Mouse (Mus musculus): ENCODE data around the gene Csde1. TPM values are rescaled to one million over a fixed set of nuclear protein-coding genes. Genes with fewer than 3 reads are reported as not detected.

Gene Csde1
- total and polyA plus RNA-seq, 3 experiments, result 196 to 249 (median 210) TPM

Other genes starting within 250 kb of the Csde1 start
- not detected in 2 replicates for gene Tshb, start 237.7 kb upstream of the Csde1 start, total RNA-seq (2012; rRNA removed)
- gene Tshb, start 237.7 kb upstream of the Csde1 start, total RNA-seq (2014; rRNA removed), result not detected in 2 replicates
- 0.19 TPM in 1 of 2 replicates, not detected in the other for gene Tshb, start 237.7 kb upstream of the Csde1 start, polyA plus RNA-seq (2012; ENCODE audit: insufficient read length, low read depth)
- not detected in 2 replicates for gene Sycp1, start 84.3 kb upstream of the Csde1 start, total RNA-seq (2012; rRNA removed)
- not detected in 2 replicates for gene Sycp1, start 84.3 kb upstream of the Csde1 start, total RNA-seq (2014; rRNA removed)
- not detected in 2 replicates for gene Sycp1, start 84.3 kb upstream of the Csde1 start, polyA plus RNA-seq (2012; ENCODE audit: insufficient read length, low read depth)
- gene Nr1h5, start 56.3 kb upstream of the Csde1 start, total RNA-seq (2012; rRNA removed), result not detected in 2 replicates
- gene Nr1h5, start 56.3 kb upstream of the Csde1 start, total RNA-seq (2014; rRNA removed), result 0.08 TPM in 1 of 2 replicates, not detected in the other
- 0.13 TPM in 1 of 2 replicates, not detected in the other for gene Nr1h5, start 56.3 kb upstream of the Csde1 start, polyA plus RNA-seq (2012; ENCODE audit: insufficient read length, low read depth)
- gene Sike1, start 24.7 kb upstream of the Csde1 start, total RNA-seq (2012; rRNA removed), result 15.3 and 20.9 TPM in 2 replicates
- gene Sike1, start 24.7 kb upstream of the Csde1 start, total RNA-seq (2014; rRNA removed), result 28.2 and 39.2 TPM in 2 replicates
- gene Sike1, start 24.7 kb upstream of the Csde1 start, polyA plus RNA-seq (2012; ENCODE audit: insufficient read length, low read depth), result 31.6 and 38.4 TPM in 2 replicates
- gene Nras, start 37.9 kb downstream of the Csde1 start, total RNA-seq (2012; rRNA removed), result 49.7 and 52.5 TPM in 2 replicates
- 47.7 and 48.2 TPM in 2 replicates for gene Nras, start 37.9 kb downstream of the Csde1 start, total RNA-seq (2014; rRNA removed)
- 69.1 and 79.3 TPM in 2 replicates for gene Nras, start 37.9 kb downstream of the Csde1 start, polyA plus RNA-seq (2012; ENCODE audit: insufficient read length, low read depth)
- gene Ampd1, start 53.6 kb downstream of the Csde1 start, total RNA-seq (2012; rRNA removed), result not detected in 2 replicates
- gene Ampd1, start 53.6 kb downstream of the Csde1 start, total RNA-seq (2014; rRNA removed), result not detected in 2 replicates
- 0.19 and 0.38 TPM in 2 replicates for gene Ampd1, start 53.6 kb downstream of the Csde1 start, polyA plus RNA-seq (2012; ENCODE audit: insufficient read length, low read depth)
- gene Dennd2c, start 82.2 kb downstream of the Csde1 start, total RNA-seq (2012; rRNA removed), result 0.13 and 0.21 TPM in 2 replicates
- 0.19 and 0.26 TPM in 2 replicates for gene Dennd2c, start 82.2 kb downstream of the Csde1 start, total RNA-seq (2014; rRNA removed)
- 0.27 and 0.30 TPM in 2 replicates for gene Dennd2c, start 82.2 kb downstream of the Csde1 start, polyA plus RNA-seq (2012; ENCODE audit: insufficient read length, low read depth)
- gene Bcas2, start 151.2 kb downstream of the Csde1 start, total RNA-seq (2012; rRNA removed), result 65.3 and 77.6 TPM in 2 replicates
- 126 and 138 TPM in 2 replicates for gene Bcas2, start 151.2 kb downstream of the Csde1 start, total RNA-seq (2014; rRNA removed)
- gene Bcas2, start 151.2 kb downstream of the Csde1 start, polyA plus RNA-seq (2012; ENCODE audit: insufficient read length, low read depth), result 111 and 130 TPM in 2 replicates